Mouse (Mus musculus) cerebellum, adult 2 months (tissue): ENCODE results near the gene Dennd2a.

Experiments
- CTCF ChIP-seq: fragments of 200-500 bp; IDR thresholded peaks from 2 replicates; pipeline ENCODE4 v1.5.1; 2011; ENCODE audit warnings: low read depth, mild to moderate bottlenecking, control low read depth, low read length, moderate library complexity, borderline replicate concordance; ENCODE audit not compliant: insufficient read depth
- POLR2A ChIP-seq: fragments of 200-500 bp; IDR thresholded peaks from 2 replicates; pipeline ENCODE4 v1.6.1; 2011; ENCODE audit warnings: low read length, control low read depth, borderline replicate concordance; ENCODE audit not compliant: insufficient read depth

DNA sequence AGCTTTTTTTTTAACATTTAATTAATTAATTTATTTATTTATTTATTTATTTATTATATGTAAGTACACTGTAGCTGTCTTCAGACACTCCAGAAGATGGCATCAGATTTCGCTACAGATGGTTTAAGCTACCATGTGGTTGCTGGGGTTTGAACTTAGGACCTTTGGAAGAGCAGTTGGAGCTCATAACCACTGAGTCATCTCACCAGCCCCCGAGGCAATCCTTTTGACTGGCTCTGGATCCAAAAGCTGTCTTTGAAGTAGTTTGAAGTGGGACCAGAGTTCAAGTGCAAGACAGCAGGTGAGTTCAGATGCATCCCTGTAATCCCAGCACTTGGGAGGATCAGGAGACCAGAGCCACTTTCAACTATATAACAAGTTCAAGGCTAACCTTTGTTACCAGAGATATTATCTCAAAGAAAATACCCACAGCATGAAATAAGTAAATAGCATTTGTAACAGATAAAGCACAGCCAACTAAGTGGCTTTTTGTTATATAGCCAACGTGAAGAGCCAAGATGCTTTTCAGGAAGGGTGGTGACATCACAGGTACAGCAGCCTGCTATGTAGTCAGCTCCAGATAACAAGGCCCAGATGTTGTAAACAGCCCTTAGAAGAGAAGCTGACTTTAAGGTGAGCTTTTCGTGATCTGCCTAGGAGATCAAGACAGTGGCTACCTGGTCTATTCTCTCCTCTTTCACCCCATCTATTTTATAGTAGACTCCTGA, 130.2 kb downstream of the Dennd2a start:
- TF ChIP-seq CTCF (no peak), POLR2A (no peak)
